Mouse (Mus musculus) CH12.LX (cell line): Measurements from ENCODE around the gene Ptges3. TPM values are rescaled to one million over a fixed set of nuclear protein-coding genes. Genes with fewer than 3 reads are reported as not detected.
A peak's percentile ranks its signal among the peaks of the same experiment; 100 is the strongest.

ENCODE experiments used
- DNase-seq: peaks from one replicate; pipeline ENCODE4 v3.0.0-alpha.2; 2013; ENCODE audit errors: extremely low read depth
- H3K27ac ChIP-seq: 2 replicates; pipeline ENCODE4 v1.5.1; 2012; ENCODE audit warnings: low read depth, mild to moderate bottlenecking, control low read depth, moderate library complexity; ENCODE audit not compliant: insufficient read depth
- H3K27me3 ChIP-seq: replicated peaks from 2 replicates; pipeline ENCODE3; 2012; ENCODE audit warnings: inconsistent platforms
- H3K36me3 ChIP-seq, 2 experiments: replicated peaks in 1 of 2; 2 replicates each; pipeline versions ENCODE3 to v1.6.1; 2012; ENCODE audit warnings: inconsistent platforms in 1 of 2, low read length in 1 of 2, mild to moderate bottlenecking in 1 of 2, mixed read lengths in 1 of 2, moderate library complexity in 1 of 2; ENCODE audit not compliant: control insufficient read depth in 1 of 2, insufficient read depth in 1 of 2
- H3K4me1 ChIP-seq, 2 experiments: 2 replicates each; pipeline ENCODE4 v1.6.1; 2012; ENCODE audit warnings: inconsistent platforms in 1 of 2, moderate library complexity in 1 of 2; ENCODE audit not compliant: insufficient read depth in 2 of 2, control insufficient read depth in 1 of 2
- H3K4me2 ChIP-seq: 2 replicates; pipeline ENCODE4 v1.6.1; 2012; ENCODE audit warnings: low read depth, mild to moderate bottlenecking, control low read depth; ENCODE audit not compliant: poor library complexity, insufficient read depth, severe bottlenecking
- H3K4me3 ChIP-seq, 3 experiments: fragments of 150-350 bp in 1 of 3; sonication (generic) in 1 of 3; replicated peaks in 1 of 3; 2 replicates each; pipeline versions ENCODE3 to v1.5.1; 2011 to 2012; ENCODE audit warnings: low read depth in 2 of 3, low read length in 2 of 3, mild to moderate bottlenecking in 2 of 3, moderate library complexity in 2 of 3, control low read depth in 1 of 3, improper control_type of control experiment in 1 of 3, inconsistent platforms in 1 of 3, mixed read lengths in 1 of 3; ENCODE audit not compliant: poor library complexity in 1 of 3
- H3K79me2 ChIP-seq: replicated peaks from 2 replicates; pipeline ENCODE4 v1.6.1; 2012; ENCODE audit warnings: mild to moderate bottlenecking, moderate library complexity; ENCODE audit not compliant: control insufficient read depth, poor library complexity, insufficient read depth, severe bottlenecking; ENCODE audit errors: extremely low read depth
- H3K9ac ChIP-seq: 2 replicates; pipeline ENCODE4 v1.6.1; 2012; ENCODE audit warnings: low read depth, mild to moderate bottlenecking, control low read depth, moderate library complexity; ENCODE audit not compliant: insufficient read depth
- H3K9me3 ChIP-seq: replicated peaks from 2 replicates; pipeline ENCODE3; 2012; ENCODE audit warnings: low read length, inconsistent platforms, mixed read lengths
- BHLHE40 ChIP-seq: IDR thresholded peaks from 2 replicates; pipeline ENCODE4 v1.6.1; 2011; ENCODE audit warnings: mild to moderate bottlenecking, low read depth, low read length, improper control_type of control experiment
- CHD1 ChIP-seq: IDR thresholded peaks from 2 replicates; pipeline ENCODE4 v1.6.1; 2012; ENCODE audit warnings: low read depth, low read length, improper control_type of control experiment, inconsistent platforms
- CHD2 ChIP-seq: IDR thresholded peaks from 2 replicates; pipeline ENCODE4 v1.6.1; 2011; ENCODE audit warnings: low read length, improper control_type of control experiment
- CTCF ChIP-seq, 2 experiments: IDR thresholded peaks in 1 of 2; conservative IDR thresholded peaks in 1 of 2; 2 replicates each; pipeline ENCODE4 v1.5.1; 2011 to 2012; ENCODE audit warnings: low read depth in 2 of 2, low read length in 2 of 2, improper control_type of control experiment in 1 of 2, inconsistent platforms in 1 of 2, mild to moderate bottlenecking in 1 of 2, moderate library complexity in 1 of 2
- E2F4 ChIP-seq: IDR thresholded peaks from 2 replicates; pipeline ENCODE4 v1.6.1; 2011; ENCODE audit warnings: low read depth, low read length, improper control_type of control experiment; ENCODE audit not compliant: insufficient replicate concordance
- EP300 ChIP-seq: IDR thresholded peaks from 2 replicates; pipeline ENCODE4 v1.6.1; 2011; ENCODE audit warnings: low read length, improper control_type of control experiment
- ETS1 ChIP-seq: conservative IDR thresholded peaks from 2 replicates; pipeline ENCODE4 v1.6.1; 2012; ENCODE audit warnings: low read depth, mild to moderate bottlenecking, inconsistent platforms, low read length, improper control_type of control experiment, moderate library complexity
- GABPA ChIP-seq: IDR thresholded peaks from 2 replicates; pipeline ENCODE4 v1.6.1; 2012; ENCODE audit warnings: low read depth, low read length, improper control_type of control experiment, inconsistent platforms; ENCODE audit not compliant: insufficient replicate concordance
- IRF4 ChIP-seq: IDR thresholded peaks from 2 replicates; pipeline ENCODE4 v1.6.1; 2014; ENCODE audit warnings: low read depth, mild to moderate bottlenecking, inconsistent platforms, low read length, improper control_type of control experiment
- JUN ChIP-seq: IDR thresholded peaks from 2 replicates; pipeline ENCODE4 v1.6.1; 2011; ENCODE audit warnings: low read depth, mild to moderate bottlenecking, low read length, improper control_type of control experiment, moderate library complexity; ENCODE audit not compliant: insufficient read depth
- KAT2A ChIP-seq: IDR thresholded peaks from 2 replicates; pipeline ENCODE4 v1.6.1; 2012; ENCODE audit warnings: low read length, improper control_type of control experiment, inconsistent platforms; ENCODE audit not compliant: insufficient replicate concordance
- MAX ChIP-seq: IDR thresholded peaks from 2 replicates; pipeline ENCODE4 v1.6.1; 2011; ENCODE audit warnings: low read length, improper control_type of control experiment
- MAZ ChIP-seq: IDR thresholded peaks from 2 replicates; pipeline ENCODE4 v1.6.1; 2012; ENCODE audit warnings: low read depth, mild to moderate bottlenecking, inconsistent platforms, low read length, improper control_type of control experiment, moderate library complexity
- MEF2A ChIP-seq: IDR thresholded peaks from 2 replicates; pipeline ENCODE4 v1.6.1; 2014; ENCODE audit warnings: low read depth, mild to moderate bottlenecking, inconsistent platforms, low read length, improper control_type of control experiment, borderline replicate concordance
- MXI1 ChIP-seq: IDR thresholded peaks from 2 replicates; pipeline ENCODE4 v1.6.1; 2011; ENCODE audit warnings: mild to moderate bottlenecking, low read depth, low read length, improper control_type of control experiment
- MYC ChIP-seq: IDR thresholded peaks from 2 replicates; pipeline ENCODE4 v1.6.1; 2011; ENCODE audit warnings: low read depth, mild to moderate bottlenecking, improper control_type of control experiment, low read length
- POLR2A ChIP-seq: IDR thresholded peaks from 2 replicates; pipeline ENCODE4 v1.6.1; 2011; ENCODE audit warnings: low read depth, mild to moderate bottlenecking, improper control_type of control experiment, low read length
- POLR2AphosphoS2 ChIP-seq: IDR thresholded peaks from 2 replicates; pipeline ENCODE4 v1.6.1; 2011; ENCODE audit warnings: low read depth, low read length, improper control_type of control experiment
- RAD21 ChIP-seq: IDR thresholded peaks from 2 replicates; pipeline ENCODE4 v1.6.1; 2011; ENCODE audit warnings: low read depth, mild to moderate bottlenecking, low read length, improper control_type of control experiment, moderate library complexity
- RCOR1 ChIP-seq: conservative IDR thresholded peaks from 2 replicates; pipeline ENCODE4 v1.6.1; 2012; ENCODE audit warnings: low read depth, mild to moderate bottlenecking, inconsistent platforms, low read length, improper control_type of control experiment
- SIN3A ChIP-seq: IDR thresholded peaks from 2 replicates; pipeline ENCODE4 v1.6.1; 2012; ENCODE audit warnings: low read length, improper control_type of control experiment, inconsistent platforms
- SMC3 ChIP-seq: IDR thresholded peaks from 2 replicates; pipeline ENCODE4 v1.6.1; 2011; ENCODE audit warnings: low read depth, low read length, improper control_type of control experiment
- TBP ChIP-seq: conservative IDR thresholded peaks from 2 replicates; pipeline ENCODE4 v1.6.1; 2011; ENCODE audit warnings: low read depth, low read length, improper control_type of control experiment
- TCF12 ChIP-seq: IDR thresholded peaks from 2 replicates; pipeline ENCODE4 v1.6.1; 2014; ENCODE audit warnings: low read depth, mild to moderate bottlenecking, inconsistent platforms, low read length, improper control_type of control experiment
- UBTF ChIP-seq: IDR thresholded peaks from 2 replicates; pipeline ENCODE4 v1.6.1; 2012; ENCODE audit warnings: low read depth, mild to moderate bottlenecking, inconsistent platforms, low read length, improper control_type of control experiment, moderate library complexity
- USF1 ChIP-seq: IDR thresholded peaks from 2 replicates; pipeline ENCODE4 v1.6.1; 2014; ENCODE audit warnings: low read depth, mild to moderate bottlenecking, inconsistent platforms, low read length, improper control_type of control experiment
- USF2 ChIP-seq: conservative IDR thresholded peaks from 2 replicates; pipeline ENCODE4 v1.6.1; 2011; ENCODE audit warnings: low read depth, low read length, improper control_type of control experiment
- ZKSCAN1 ChIP-seq: IDR thresholded peaks from 2 replicates; pipeline ENCODE4 v1.6.1; 2012; ENCODE audit warnings: low read depth, inconsistent platforms, low read length, improper control_type of control experiment, borderline replicate concordance
- ZMIZ1 ChIP-seq: IDR thresholded peaks from 2 replicates; pipeline ENCODE4 v1.6.1; 2012; ENCODE audit warnings: low read depth, mild to moderate bottlenecking, inconsistent platforms, low read length, improper control_type of control experiment
- ZNF384 ChIP-seq: IDR thresholded peaks from 2 replicates; pipeline ENCODE4 v1.6.1; 2012; ENCODE audit warnings: low read depth, low read length, improper control_type of control experiment, inconsistent platforms
- dilution Hi-C: fragments of 300-500 bp; cut with MboI; formaldehyde crosslinking; loops from 2 replicates; pipeline ENCODE4 v1.14.3; 2020; ENCODE audit warnings: low sequenced_read_pairs; ENCODE audit not compliant: extremely low pct_unique_long_range_greater_than_20kb, extremely low pct_ligation_motif_present
- in situ Hi-C: fragments of 300-500 bp; cut with MboI; formaldehyde crosslinking; loops from 3 replicates; pipeline ENCODE4 v1.14.3; 2019; ENCODE audit warnings: low sequenced_read_pairs, low pct_ligation_motif_present, low pct_unique_long_range_greater_than_20kb, mixed read lengths
- polyA plus RNA-seq: library from polyadenylated mRNA; unstranded; fragments of >175 nt; gene quantifications from 2 replicates; pipeline ENCODE4 v1.2.1, GENCODE M21; 2012; ENCODE audit warnings: low read depth; ENCODE audit not compliant: insufficient read length
- total RNA-seq, 2 experiments: library from RNA; depleted of rRNA; stranded (reverse); fragments of 300-350 nt in 1 of 2; fragments of >200 nt in 1 of 2; gene quantifications; 2 replicates each; pipeline ENCODE4 v1.2.3; 2012 to 2014

Ptges3 gene
- total and polyA plus RNA-seq, 3 experiments, result 124 to 274 (median 196) TPM

DNA sequence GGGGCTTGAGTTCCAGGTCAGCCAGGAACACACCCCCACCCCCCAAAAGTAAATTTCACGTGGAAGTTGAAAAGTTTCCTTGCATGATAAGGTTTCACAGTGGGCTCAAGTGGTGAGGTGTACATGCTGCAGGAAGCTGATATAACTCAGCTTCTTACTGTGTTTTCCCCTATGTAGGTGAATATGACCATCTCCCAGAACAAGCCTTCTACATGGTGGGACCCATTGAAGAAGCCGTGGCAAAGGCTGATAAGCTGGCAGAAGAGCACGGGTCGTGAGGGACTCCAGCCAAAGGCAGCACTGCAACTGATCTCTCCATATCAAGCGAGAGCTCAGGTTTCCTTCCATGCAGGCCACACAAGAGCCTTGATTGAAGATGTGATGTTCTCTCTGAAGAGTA is 31.1 kb downstream of the Ptges3 start:
- Histone ChIP-seq H3K9me3 (no peaks in the 10 kb centered on the region), H3K4me2 (no peak overlapping the region), H3K4me3 (no peak overlapping the region), H3K4me1 (peaks cover 2 to 60% of the 10 kb centered on the region in 2 experiments; a peak in 3 of 4 replicates), H3K9ac (no peak overlapping the region), H3K27ac (no peak overlapping the region), H3K79me2 (peaks cover 20% of the 10 kb centered on the region), H3K27me3 (no peaks in the 10 kb centered on the region), H3K36me3 (peaks cover 45 to 52% of the 10 kb centered on the region in 2 experiments)
- in situ Hi-C loops, result loop anchor here (5.0 to 10.0 kb wide), 2 partner anchors 55 to 102 kb away; partner anchors contain the start of gene Gls2
- dilution Hi-C loops, result no loop called here
- DNase-seq, result no peak
- TF ChIP-seq MAZ (no peak), JUN (no peak), EP300 (no peak), MXI1 (no peak), CHD2 (no peak), E2F4 (no peak), TCF12 (no peak), MYC (no peak), USF1 (no peak), UBTF (no peak), SMC3 (no peak), SIN3A (no peak), GABPA (no peak), MAX (no peak), TBP (no peak), RCOR1 (no peak), RAD21 (no peak), BHLHE40 (no peak), ETS1 (no peak)

DNA sequence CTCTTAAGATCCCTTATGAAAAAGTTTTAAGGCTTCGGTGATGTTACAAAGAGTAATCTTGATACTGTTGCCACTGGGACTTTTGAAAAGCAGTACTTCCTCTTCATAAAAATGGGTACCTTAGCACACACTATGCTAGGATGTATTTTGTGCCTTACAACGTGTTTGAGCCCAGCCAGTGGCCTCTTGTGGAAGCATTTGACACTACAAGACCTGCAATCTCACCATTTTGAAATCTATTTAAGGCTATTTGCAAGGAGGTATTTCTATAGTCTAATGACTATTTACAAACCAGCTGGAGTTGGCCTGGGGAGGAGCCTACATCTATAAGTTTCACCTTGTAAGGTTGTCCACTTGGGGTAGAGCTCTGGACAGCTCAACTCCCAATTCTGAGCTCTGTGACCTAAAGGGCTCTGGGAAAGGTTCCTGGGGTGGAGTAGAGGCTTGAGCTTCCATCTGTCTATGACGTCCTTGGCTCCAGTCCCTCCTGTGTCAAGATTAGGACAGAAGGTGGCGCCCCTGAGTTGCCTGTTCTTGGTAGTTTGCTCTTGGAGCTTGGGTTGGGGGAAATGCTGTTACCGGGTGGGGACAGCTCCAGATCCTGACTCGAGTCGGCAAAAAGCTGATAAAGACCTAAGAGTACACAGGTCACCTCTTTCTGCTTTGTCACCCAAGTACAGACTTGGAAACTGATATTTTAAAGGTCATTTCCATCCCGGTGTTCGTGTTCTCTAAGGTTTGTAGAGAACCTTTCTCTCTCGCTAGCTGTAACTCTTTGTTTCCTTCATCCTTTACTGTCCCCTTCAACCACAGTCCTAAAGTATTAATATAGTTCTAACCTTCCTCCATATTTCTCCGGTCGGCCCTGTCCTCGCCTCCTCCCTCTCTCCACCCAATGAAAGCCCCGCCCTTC is 32.2 kb downstream of the Ptges3 start:
- H3K9me3 ChIP-seq, result no peaks in the 10 kb centered on the region
- dilution Hi-C loops (no loop called here), in situ Hi-C loops (loop anchor here (5.0 to 10.0 kb wide), 2 partner anchors 54 to 101 kb away; partner anchors contain the start of gene Gls2)
- peak overlapping the region; percentile 95 for H3K4me2 ChIP-seq
- H3K27ac ChIP-seq, result peak overlapping the region; percentile 83
- peaks cover 9% of the 10 kb centered on the region for H3K79me2 ChIP-seq
- H3K36me3 ChIP-seq, result peaks cover 35 to 42% of the 10 kb centered on the region in 2 experiments
- peak overlapping the region; percentile 78 to 90 (median 86) for H3K4me3 ChIP-seq
- peaks cover 3 to 60% of the 10 kb centered on the region in 2 experiments; a peak in 3 of 4 replicates for H3K4me1 ChIP-seq
- H3K27me3 ChIP-seq, result no peaks in the 10 kb centered on the region
- peak overlapping the region; percentile 87 for H3K9ac ChIP-seq
- DNase-seq, result peak; percentile 94
- TF ChIP-seq MEF2A, result peak; percentile 39; the same call in 1 of the 2 replicates
- peak; percentile 98 for TF ChIP-seq POLR2AphosphoS2
- peak; percentile 52 to 81 for TF ChIP-seq CTCF (conservative IDR thresholded peaks at IDR 0.05 in 1 of 2, IDR thresholded peaks at IDR 0.05 in 1 of 2; ENCODE audit: low read depth in 2 of 2, low read length in 2 of 2)
- TF ChIP-seq USF2, result no peak
- TF ChIP-seq USF1, result no peak
- no peak for TF ChIP-seq EP300
- TF ChIP-seq CHD2, result peak; percentile 49; the same call in 1 of the 2 replicates
- TF ChIP-seq POLR2A, result peak; percentile 56
- TF ChIP-seq KAT2A, result no peak
- peak; percentile 54 for TF ChIP-seq ZMIZ1
- no peak for TF ChIP-seq ZNF384
- TF ChIP-seq CHD1, result no peak; the same call in 1 of the 2 replicates
- TF ChIP-seq IRF4, result no peak; the same call in 1 of the 2 replicates
- TF ChIP-seq RAD21, result peak; percentile 68
- TF ChIP-seq ETS1, result peak; percentile 11; the same call in 1 of the 2 replicates
- TF ChIP-seq MAZ, result peak; percentile 45; the same call in 1 of the 2 replicates
- TF ChIP-seq ZKSCAN1, result no peak
- TF ChIP-seq SIN3A, result no peak
